Mouse (Mus musculus) ES-Bruce4 (cell line): ENCODE results near the gene Smim1.

Experiments
- CTCF ChIP-seq: IDR thresholded peaks from one replicate; pipeline ENCODE4 v1.8.1; 2011; ENCODE audit warnings: low read depth, low read length
- POLR2A ChIP-seq: IDR thresholded peaks from one replicate; pipeline ENCODE4 v1.8.1; 2011; ENCODE audit warnings: low read length; ENCODE audit not compliant: insufficient read depth

- no peak for TF ChIP-seq CTCF
- TF ChIP-seq POLR2A: no peak
Measured at GRCm38 (mm10) chr4:153975292-153975662, 50.8 kb downstream of the Smim1 start.
